ENCODE assay signal across 11 mouse cellular contexts in genomic region chr8:8440903-8441302, GRCm38 (mm10).
DNase-seq lines count a peak whose midpoint lies in the region; ATAC-seq and TF ChIP-seq lines count a peak whose summit lies in the region.
"Had no signal": no experiment of that assay in that cellular context is flagged by ENCODE, and none has a peak within 500 bp of the region (broad histone marks: within the 10 kb centered on the region; RNA-seq: fewer than 3 reads in every experiment).

No protein-coding gene starts in this region.

- H3K9ac ChIP-seq in kidney, embryonic 15.5 days = no peak overlapping the region
- H3K9ac ChIP-seq in liver, embryonic 14.5 days (replicated peaks) = no peak overlapping the region
- no peak overlapping the region for H3K9ac ChIP-seq in forebrain, embryonic 12.5 days
- H3K9ac ChIP-seq: neural tube, embryonic 12.5 days had no signal

- H3K4me1 ChIP-seq in kidney, embryonic 15.5 days = peaks cover 10% of the 10 kb centered on the region; the same call in 1 of the 2 replicates
- H3K4me1 ChIP-seq in liver, embryonic 14.5 days (replicated peaks; ENCODE audit: control insufficient read depth in 2 of 2, insufficient read depth in 2 of 2, low read length in 1 of 2) = no peaks in the 10 kb centered on the region
- no peaks in the 10 kb centered on the region for H3K4me1 ChIP-seq in forebrain, embryonic 12.5 days
- H3K4me1 ChIP-seq: midbrain, embryonic 10.5 days; neural tube, embryonic 12.5 days had no signal

- H3K36me3 ChIP-seq in kidney, embryonic 15.5 days = no peaks in the 10 kb centered on the region
- no peaks in the 10 kb centered on the region for H3K36me3 ChIP-seq in liver, embryonic 14.5 days (replicated peaks; ENCODE audit: control insufficient read depth, insufficient read depth, low read depth)
- H3K36me3 ChIP-seq in forebrain, embryonic 12.5 days (replicated peaks) = no peaks in the 10 kb centered on the region
- H3K36me3 ChIP-seq: G1E; midbrain, embryonic 10.5 days; neural tube, embryonic 12.5 days had no signal

- peak overlapping the region; percentile 42 for H3K4me2 ChIP-seq in kidney, embryonic 15.5 days
- H3K4me2 ChIP-seq in liver, embryonic 14.5 days (ENCODE audit: low read depth) = 0 out of 2 replicates have a peak overlapping the region, but pooled peaks have one; percentile 8
- H3K4me2 ChIP-seq in forebrain, embryonic 12.5 days = no peak overlapping the region
- H3K4me2 ChIP-seq: neural tube, embryonic 12.5 days had no signal

- 31% methylated on average over 8 of the region's 8 CpGs for WGBS in kidney, embryonic 15.5 days
- 17% methylated on average over 8 of the region's 8 CpGs for WGBS in liver, embryonic 14.5 days (ENCODE audit: insufficient replicate concordance)
- WGBS in forebrain, embryonic 12.5 days = 76% methylated on average over 8 of the region's 8 CpGs

- peak; percentile 35 for DNase-seq in embryo, embryonic 11 days
- DNase-seq in liver, embryonic 14.5 days (ENCODE audit: low read depth in 3 of 3, low spot score in 3 of 3) = no peak
- DNase-seq in cerebellum, adult 18-20 months = no peak
- no peak for DNase-seq in right cerebral cortex, postnatal 10 days (ENCODE audit: low spot score in 2 of 2)
- DNase-seq: layer of hippocampus, postnatal 36 days had no signal

- TF ChIP-seq EP300 in liver, embryonic 14.5 days (IDR thresholded peaks at IDR 0.05; ENCODE audit: low read depth) = no peak

- H3K4me3 ChIP-seq in kidney, embryonic 15.5 days (replicated peaks) = no peak overlapping the region
- no peak overlapping the region for H3K4me3 ChIP-seq in liver, embryonic 14.5 days (ENCODE audit: insufficient read depth in 1 of 2, low read depth in 2 of 2, low read length in 2 of 2)
- no peak overlapping the region for H3K4me3 ChIP-seq in forebrain, embryonic 12.5 days (replicated peaks)
- H3K4me3 ChIP-seq: midbrain, embryonic 10.5 days; neural tube, embryonic 12.5 days had no signal

- H3K27ac ChIP-seq in kidney, embryonic 15.5 days = no peak overlapping the region
- H3K27ac ChIP-seq in liver, embryonic 14.5 days = no peak overlapping the region
- no peak overlapping the region for H3K27ac ChIP-seq in forebrain, embryonic 12.5 days
- H3K27ac ChIP-seq: midbrain, embryonic 10.5 days; neural tube, embryonic 12.5 days had no signal

- no peaks in the 10 kb centered on the region for H3K9me3 ChIP-seq in kidney, embryonic 15.5 days (replicated peaks)
- no peaks in the 10 kb centered on the region for H3K9me3 ChIP-seq in liver, embryonic 14.5 days (ENCODE audit: control insufficient read depth, low read length)
- H3K9me3 ChIP-seq in forebrain, embryonic 12.5 days = no peaks in the 10 kb centered on the region
- H3K9me3 ChIP-seq: G1E; midbrain, embryonic 10.5 days; neural tube, embryonic 12.5 days had no signal

- peak; percentile 22; the same call in 1 of the 2 replicates for ATAC-seq in common myeloid progenitor, adult 5-6 weeks (replicated peaks; ENCODE audit: low read depth, poor library complexity, severe bottlenecking)
- peak; percentile 76; the same call in 1 of the 2 replicates for ATAC-seq in kidney, embryonic 15.5 days (replicated peaks; ENCODE audit: low FRiP score)
- ATAC-seq in liver, embryonic 14.5 days (ENCODE audit: insufficient read depth) = no peak
- ATAC-seq in forebrain, embryonic 12.5 days (ENCODE audit: low FRiP score) = no peak

- TF ChIP-seq CTCF in liver, embryonic 14.5 days (IDR thresholded peaks at IDR 0.05; ENCODE audit: low read depth) = no peak

- no peaks in the 10 kb centered on the region for H3K27me3 ChIP-seq in kidney, embryonic 15.5 days
- no peaks in the 10 kb centered on the region for H3K27me3 ChIP-seq in liver, embryonic 14.5 days (ENCODE audit: control insufficient read depth, insufficient read depth, low read length)
- no peaks in the 10 kb centered on the region for H3K27me3 ChIP-seq in forebrain, embryonic 12.5 days
- H3K27me3 ChIP-seq: neural tube, embryonic 12.5 days had no signal

Comparison
In these comparisons a context has a peak if more than half of its experiments do, and no peak if none do; other contexts are left out.
1. ATAC-seq: peak in common myeloid progenitor, adult 5-6 weeks (single experiment) and kidney, embryonic 15.5 days (single experiment); none in liver, embryonic 14.5 days (single experiment) and forebrain, embryonic 12.5 days (single experiment).